Mouse (Mus musculus): ENCODE measurements around the gene Obscn.

Obscn gene

DNA sequence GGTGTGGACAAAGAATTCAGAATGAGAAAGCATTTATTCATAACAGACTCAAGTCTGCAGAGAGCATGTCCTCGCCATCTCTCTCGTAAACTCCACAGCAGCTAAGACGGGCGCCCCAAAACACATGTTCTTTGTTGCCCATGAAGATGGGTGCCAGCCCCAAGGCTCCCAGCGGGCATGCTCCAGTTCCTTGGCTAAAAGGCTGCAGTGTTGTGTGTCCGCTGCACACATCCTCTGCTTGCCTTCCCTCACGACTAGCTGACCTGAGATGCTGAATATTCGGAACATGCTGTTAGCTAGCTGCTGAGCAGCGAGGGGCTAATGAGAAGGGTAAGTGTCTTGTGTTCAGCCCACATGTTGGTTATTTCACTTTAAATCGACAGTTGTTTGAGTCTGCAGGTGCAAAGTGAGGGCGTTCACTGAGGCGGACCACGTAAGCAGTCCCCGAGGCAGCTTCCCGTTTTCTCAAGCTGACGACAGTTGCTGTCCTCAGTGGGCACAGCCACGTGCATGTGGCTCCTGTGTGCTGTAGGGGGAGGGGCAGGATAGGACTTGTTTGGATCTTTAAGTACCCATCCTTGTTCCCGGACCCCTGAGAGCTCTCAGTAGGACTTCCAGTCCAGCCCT lies 153.6 kb downstream of the Obscn start:
- no peak for DNase-seq (ENCODE audit: low spot score)

DNA sequence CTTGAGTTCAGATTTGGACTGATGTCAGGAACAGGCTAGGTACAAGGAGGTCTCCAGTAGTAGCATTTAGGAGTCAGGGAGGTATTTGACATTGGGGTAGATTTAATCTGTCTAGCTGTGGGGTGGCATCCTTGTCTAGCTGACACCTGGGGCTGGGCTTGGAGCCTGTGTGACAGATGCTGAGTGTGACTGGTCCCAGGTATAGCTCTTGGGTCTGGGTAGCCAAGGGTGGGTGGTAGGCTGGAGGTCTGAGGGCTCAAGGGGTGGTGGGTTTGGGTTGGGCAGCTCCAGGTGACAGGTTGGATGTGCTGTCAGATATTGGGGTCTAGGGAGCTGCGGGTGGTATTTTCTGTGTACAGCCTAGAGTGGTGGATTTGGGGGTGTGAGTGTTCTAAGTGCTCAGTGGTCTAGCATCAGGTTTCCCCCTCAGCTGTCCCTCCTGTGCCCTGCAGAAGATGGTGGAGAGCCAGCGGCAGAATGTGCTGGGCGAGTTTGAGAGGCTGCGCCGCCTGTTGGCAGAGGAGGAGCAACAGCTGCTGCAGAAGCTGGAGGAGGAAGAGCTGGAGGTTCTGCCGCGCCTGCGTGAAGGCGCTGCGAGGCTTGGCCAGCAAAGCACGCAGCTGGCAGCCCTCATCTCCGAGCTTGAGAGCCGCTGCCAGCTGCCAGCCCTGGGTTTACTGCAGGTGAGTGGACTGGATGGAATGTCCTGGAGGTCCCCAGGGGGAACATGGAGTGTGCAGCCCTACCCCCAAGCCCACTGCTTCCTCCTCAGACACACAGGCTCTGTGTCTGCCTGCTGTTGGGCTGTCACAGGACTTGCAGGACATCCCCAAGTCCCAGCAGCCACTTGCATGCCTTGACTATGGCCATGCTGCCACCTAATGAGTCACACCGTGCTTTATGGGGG lies 154.4 kb downstream of the Obscn start:
- no peak for DNase-seq (ENCODE audit: low spot score)

DNA sequence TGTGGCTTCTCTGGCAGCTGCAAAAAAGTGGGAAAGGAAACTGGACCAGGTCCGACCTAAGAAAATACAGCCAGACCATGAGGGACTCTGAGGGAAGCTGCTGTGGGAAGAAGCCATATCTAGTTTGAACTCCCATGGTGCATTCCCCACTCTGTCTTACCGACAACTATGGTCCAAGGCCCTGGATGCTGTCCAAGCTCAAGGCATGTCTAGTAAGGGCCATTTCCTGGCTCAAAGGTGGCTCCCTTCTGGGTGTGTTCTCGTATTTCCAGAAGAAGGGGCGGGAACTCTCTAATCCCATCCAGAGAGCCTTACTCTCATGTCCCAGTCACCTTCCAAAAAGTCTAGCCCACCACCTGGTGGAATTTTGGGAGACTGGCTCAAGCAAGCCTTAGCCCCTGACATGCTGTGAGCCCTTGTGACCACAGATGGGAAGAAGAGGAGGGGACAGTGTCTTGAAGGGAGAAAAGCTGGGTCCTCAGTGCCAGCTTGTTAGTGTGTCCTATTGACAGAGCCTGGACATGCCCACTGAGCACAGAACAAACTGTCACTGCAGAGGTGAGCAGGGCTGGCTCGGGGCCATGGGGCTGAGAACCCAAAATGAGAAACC lies 155.7 kb downstream of the Obscn start:
- DNase-seq (ENCODE audit: low spot score) = no peak

DNA sequence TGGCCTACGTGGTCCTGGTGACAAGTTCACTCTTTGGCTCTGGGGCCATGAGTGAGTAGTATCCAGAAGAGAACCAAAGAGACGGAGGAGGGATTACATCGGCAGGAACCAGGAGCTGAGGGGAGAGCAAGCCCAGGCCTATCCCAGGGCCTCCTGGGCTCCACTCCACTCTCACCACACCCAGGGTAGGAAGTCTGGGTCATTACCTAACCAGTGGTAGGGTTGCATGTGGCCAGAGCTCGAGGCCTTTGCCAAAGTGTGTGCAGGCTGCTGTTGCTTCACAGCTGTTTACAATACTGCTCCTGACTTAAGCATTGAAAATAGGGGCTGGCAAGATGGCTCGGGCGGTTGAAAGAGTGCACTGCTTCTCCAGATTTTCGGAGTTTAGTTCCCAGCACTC lies 156.5 kb downstream of the Obscn start:
- no peak for DNase-seq (ENCODE audit: low spot score)

- no peak for DNase-seq (ENCODE audit: low spot score)
Observed at GRCm38 (mm10) chr11:58979183-58979582, 157.0 kb downstream of the Obscn start.

GRCm38 (mm10) chr11:58978706-58979030 lies 157.5 kb downstream of the Obscn start:
- no peak for DNase-seq (ENCODE audit: low spot score)

DNA sequence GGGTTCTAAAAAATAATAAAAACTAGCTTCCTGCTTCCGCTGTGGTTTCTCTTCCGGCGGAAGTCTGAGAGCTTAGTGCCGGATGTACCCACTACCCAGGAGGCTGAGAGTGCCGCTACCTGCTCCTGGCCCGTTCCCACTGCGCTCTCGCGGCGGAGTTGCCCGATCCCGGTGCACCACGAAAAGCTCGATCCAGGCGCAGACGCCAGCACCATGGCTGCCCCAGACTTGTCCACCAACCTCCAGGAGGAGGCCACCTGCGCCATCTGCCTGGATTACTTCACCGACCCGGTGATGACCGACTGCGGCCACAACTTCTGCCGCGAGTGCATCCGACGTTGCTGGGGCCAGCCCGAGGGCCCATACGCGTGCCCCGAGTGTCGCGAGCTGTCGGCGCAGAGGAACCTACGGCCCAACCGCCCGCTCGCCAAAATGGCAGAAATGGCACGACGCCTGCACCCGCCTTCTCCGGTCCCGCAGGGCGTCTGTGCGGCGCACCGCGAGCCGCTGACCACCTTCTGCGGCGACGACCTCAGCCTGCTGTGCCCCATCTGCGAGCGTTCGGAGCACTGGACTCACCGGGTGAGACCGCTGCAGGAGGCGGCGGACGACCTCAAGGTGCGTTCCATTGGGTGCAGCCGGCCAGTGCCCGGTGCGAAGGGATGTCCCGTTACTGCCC lies 158.0 kb downstream of the Obscn start, which contains the start of gene Trim11:
Trim11 (plus strand) TSS at position 67 of the 679 bp plus-strand sequence.
- no peak for DNase-seq (ENCODE audit: low spot score)

GRCm38 (mm10) chr11:58977607-58978026 lies 158.6 kb downstream of the Obscn start:
- no peak for DNase-seq (ENCODE audit: low spot score)

- DNase-seq (ENCODE audit: low spot score) = no peak
Observed at GRCm38 (mm10) chr11:58977150-58977549, 159.1 kb downstream of the Obscn start.

GRCm38 (mm10) chr11:58974414-58974813 lies 161.8 kb downstream of the Obscn start:
- no peak for DNase-seq (ENCODE audit: low spot score)

DNA sequence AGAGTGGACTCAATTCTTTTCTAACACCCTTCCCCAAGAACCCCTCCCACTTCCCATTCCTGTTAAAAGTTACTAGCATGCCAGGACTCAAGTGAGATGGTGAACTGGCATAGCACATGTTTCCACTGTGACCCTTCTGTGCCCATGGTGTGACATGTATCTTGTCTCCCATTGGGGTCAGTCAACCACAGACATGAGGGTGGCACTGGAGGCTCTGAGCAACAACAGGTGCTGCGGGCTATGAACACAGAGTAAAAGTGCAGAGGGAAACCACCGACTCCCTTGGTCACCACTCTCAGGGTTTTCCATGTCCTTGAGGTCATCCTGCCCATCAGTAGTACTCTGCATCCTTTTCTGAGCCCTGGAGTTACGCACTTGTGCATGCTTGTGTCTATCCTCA lies 164.4 kb downstream of the Obscn start:
- no peak for DNase-seq (ENCODE audit: low spot score)

DNA sequence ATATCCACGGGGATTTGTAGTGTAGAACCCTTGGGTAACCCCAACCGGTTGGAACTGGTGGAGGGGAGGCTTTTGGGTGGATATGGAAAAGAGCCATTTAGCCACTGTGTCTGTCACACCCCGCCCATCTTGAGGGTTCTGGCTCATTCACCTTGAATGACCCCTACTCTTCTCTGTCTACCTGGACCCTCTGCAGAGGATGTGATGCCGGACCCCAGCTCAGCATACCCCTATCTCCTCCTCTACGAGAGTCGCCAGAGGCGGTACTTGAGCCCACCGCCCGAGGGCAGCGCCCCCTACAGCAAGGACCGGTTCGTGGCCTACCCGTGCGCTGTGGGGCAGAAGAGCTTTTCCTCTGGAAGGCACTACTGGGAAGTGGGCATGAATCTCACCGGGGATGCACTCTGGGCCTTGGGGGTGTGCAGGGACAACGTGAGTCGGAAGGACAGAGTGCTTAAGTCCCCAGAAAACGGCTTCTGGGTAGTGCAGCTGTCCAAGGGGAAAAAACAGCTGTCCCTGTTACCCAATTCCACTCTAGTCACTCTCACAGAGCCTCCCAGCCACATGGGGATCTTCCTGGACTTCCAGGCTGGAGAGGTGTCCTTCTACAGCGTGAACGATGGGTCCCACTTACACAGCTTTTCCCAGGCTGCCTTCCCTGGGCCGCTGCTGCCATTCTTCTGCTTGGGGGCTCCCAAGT lies 165.2 kb downstream of the Obscn start:
- no peak for DNase-seq (ENCODE audit: low spot score)

- DNase-seq (ENCODE audit: low spot score) = no peak
Observed at GRCm38 (mm10) chr11:58969659-58970058, 166.5 kb downstream of the Obscn start.

DNA sequence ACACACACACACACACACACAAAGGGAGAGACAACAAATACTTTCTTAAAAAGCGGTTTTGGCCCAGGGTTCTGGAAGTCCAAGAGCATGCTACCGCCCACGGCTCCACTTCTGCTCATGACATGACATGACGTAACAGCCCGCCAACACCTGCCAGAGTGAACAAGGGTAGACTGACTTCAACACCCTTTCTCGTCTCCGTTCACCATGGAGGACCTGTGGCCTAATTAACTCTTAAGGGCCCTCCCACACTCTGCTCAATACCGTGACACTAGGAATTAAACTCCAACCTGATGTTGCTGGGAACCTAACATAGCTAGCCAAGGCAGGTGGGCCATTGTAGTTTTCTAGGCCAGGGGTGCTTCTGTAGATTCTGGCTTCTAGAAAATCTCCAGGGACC lies 167.2 kb downstream of the Obscn start:
- no peak for DNase-seq (ENCODE audit: low spot score)

DNA sequence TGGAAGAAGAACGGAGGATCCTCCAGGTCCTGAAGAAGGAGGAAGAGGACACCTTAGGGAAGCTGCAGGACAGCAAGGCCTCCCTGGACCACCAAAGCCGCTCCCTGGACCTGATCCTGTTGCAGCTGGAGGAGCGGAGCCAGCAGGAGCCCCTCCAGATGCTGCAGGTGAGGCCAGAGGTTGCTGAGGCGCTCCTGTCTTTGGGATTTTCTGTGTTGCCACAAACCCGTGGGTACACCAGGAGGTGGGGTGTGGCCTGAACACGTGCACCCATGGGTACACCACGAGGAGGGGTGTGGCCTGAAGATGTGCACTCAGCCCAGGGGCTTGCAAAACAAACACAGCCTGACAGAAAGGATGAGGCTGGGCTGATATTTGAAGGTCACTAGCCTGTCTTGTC lies 167.7 kb downstream of the Obscn start:
- DNase-seq (ENCODE audit: low spot score) = no peak

DNA sequence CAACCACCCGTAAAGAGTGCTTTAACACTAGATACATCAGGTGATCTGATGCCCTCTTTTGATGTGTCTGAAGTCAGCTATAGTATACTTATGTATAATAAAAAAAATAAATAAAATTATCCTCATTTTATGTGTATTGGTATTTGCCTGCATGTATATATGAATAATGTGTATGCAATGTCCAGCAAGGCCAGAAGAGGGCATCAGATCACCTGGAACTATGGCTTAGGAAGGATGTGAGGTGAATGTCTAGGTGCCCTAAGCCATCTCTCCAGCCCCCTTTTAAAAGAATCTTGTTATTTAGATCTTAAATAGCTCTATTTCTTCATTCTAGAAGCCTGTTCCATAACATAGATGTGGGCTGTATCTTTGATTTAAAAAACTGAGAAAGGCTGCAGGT lies 168.9 kb downstream of the Obscn start:
- no peak for DNase-seq (ENCODE audit: low spot score)

- DNase-seq (ENCODE audit: low spot score) = no peak
Observed at GRCm38 (mm10) chr11:58965001-58965760, 171.0 kb downstream of the Obscn start.

GRCm38 (mm10) chr11:58964216-58964615 lies 172.0 kb downstream of the Obscn start:
- no peak for DNase-seq (ENCODE audit: low spot score)

- DNase-seq (ENCODE audit: low spot score) = no peak
Observed at GRCm38 (mm10) chr11:58963543-58963942, 172.7 kb downstream of the Obscn start.

- DNase-seq (ENCODE audit: low spot score) = no peak
Observed at GRCm38 (mm10) chr11:58961364-58962177, 174.6 kb downstream of the Obscn start.

All from urinary bladder, postnatal 10 days (tissue).